Mouse (Mus musculus) ES-Bruce4 (cell line): ENCODE results near the gene Aunip.

Experiments used
- CTCF ChIP-seq: IDR thresholded peaks from one replicate; pipeline ENCODE4 v1.8.1; 2011; ENCODE audit warnings: low read depth, low read length
- EP300 ChIP-seq: IDR thresholded peaks from 2 replicates; pipeline ENCODE4 v1.6.1; 2011; ENCODE audit warnings: low read depth, low read length; ENCODE audit not compliant: insufficient read depth
- POLR2A ChIP-seq: IDR thresholded peaks from one replicate; pipeline ENCODE4 v1.8.1; 2011; ENCODE audit warnings: low read length; ENCODE audit not compliant: insufficient read depth

- no peak for TF ChIP-seq CTCF
- no peak for TF ChIP-seq EP300
- no peak for TF ChIP-seq POLR2A
Observed at GRCm38 (mm10) chr4:134479839-134480238, 31.0 kb upstream of the Aunip start.
